Mouse (Mus musculus) cerebellum, adult 11-12 months (tissue): ENCODE results near the gene Hist1h2bj.

Experiments
- DNase-seq: peaks from one replicate; pipeline ENCODE4 v3.0.0; 2022

The Hist1h2bj gene

DNA sequence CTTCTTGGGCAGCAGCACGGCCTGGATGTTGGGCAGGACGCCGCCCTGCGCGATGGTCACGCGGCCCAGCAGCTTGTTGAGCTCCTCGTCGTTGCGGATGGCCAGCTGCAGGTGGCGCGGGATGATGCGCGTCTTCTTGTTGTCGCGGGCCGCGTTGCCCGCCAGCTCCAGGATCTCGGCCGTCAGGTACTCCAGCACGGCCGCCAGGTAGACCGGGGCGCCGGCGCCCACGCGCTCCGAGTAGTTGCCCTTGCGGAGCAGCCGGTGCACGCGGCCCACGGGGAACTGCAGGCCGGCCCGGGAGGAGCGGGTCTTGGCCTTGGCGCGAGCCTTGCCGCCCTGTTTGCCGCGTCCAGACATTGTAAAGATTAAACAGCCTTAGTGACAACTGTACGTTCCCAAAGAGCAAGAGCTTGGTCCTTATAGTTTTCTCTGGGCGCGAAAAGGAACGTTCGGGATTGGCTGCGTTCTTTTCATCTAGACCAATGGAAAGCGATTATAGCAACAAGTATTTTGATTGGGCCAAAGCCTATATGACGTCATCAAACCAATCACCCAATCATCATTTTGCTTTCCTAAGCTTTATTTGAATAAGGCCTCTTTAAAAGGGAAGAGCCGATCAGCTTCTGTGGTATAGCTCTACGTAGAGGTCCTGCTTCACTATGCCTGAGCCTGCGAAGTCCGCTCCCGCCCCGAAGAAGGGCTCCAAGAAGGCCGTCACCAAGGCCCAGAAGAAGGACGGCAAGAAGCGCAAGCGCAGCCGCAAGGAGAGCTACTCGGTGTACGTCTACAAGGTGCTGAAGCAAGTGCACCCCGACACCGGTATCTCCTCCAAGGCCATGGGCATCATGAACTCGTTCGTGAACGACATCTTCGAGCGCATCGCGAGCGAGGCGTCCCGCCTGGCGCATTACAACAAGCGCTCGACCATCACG, at the start of gene Hist1h2bj, which contains the start of gene Hist1h2ag:
Hist1h2bj (plus strand) TSS at position 647 of the 935 bp plus-strand sequence.
Hist1h2ag (minus strand) TSS at position 377 of the 935 bp plus-strand sequence.
- DNase-seq: peak; percentile 91

DNA sequence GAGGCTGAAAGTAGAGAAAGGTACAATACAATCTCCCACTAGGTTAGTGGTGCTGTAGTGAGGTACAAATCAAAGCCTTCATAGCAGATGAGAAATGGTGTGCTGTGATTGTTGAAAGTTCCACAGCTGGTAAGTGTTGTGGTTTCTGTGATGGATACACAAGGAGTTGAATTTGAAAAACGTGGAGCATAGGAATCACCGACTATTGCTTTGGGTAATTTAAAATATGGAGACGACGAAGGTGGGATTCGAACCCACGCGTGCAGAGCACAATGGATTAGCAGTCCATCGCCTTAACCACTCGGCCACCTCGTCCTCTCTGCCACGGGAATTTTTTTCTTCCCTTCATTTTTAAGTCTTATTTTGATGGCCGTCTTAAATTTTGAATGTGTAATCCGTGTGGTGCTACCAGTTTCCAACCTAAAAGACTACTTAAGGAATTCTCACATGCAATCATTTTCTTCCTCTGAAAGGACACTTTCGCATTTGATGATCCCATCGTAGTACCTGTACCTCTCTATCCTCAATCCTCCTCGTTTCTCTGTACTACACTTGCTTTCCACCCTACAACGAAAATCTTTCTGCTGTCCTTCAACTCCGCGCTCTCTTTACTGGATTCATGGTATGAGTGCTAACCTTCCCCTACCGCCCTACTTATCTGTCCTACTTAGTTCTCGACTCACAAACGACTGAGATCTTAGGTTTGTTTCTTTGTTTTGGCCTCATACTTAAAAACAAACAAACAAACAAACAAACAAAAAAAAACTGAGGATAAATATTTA, 48.9 kb upstream of the Hist1h2bj start:
- no peak for DNase-seq

DNA sequence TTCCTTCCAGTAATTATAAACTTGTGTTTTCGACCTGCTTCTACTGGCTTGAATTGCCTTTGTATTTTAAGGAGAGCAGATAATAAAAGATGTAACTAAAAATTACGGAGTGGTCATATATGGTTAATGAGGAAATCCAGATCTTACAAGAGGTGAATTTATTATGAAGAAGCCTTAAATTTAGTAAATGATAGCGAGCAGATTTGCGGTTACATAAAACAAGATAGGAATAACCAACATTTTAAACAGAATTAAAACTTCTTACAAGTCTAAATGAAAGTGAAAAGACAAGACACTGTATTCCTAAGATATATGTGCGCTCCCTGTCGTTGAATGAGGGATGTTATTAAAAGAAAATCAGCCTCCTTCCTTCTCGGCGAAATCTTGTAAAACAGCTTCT, 48.1 kb upstream of the Hist1h2bj start:
- DNase-seq: no peak

DNA sequence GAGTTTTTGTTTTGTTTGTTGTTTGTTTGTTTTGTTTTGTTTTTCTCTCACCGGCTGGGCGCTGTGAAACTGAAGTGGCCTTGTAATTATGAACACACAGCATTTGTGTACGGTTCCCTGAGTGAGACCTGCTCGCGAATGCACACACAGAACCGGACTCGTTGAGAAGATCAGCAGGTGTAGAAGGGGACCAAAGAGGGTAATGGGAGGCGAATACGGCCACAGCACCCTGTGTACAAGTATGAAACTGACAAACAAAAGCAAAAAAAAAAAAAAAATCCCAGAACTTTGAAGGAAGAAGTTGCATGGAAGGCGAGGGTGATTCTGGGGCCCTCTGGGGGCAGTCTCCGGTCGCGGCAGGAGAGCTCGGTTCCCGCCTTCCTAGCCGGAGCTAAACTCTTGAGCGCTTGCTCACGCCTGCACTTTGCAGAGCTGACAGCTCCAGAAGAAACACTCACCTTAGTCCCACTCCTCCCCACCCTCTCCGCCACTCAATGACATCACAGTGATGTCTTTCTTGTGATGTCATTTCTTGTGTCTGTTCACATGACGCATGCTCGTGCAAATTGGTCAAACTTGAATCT, 47.6 kb upstream of the Hist1h2bj start:
- no peak for DNase-seq

DNA sequence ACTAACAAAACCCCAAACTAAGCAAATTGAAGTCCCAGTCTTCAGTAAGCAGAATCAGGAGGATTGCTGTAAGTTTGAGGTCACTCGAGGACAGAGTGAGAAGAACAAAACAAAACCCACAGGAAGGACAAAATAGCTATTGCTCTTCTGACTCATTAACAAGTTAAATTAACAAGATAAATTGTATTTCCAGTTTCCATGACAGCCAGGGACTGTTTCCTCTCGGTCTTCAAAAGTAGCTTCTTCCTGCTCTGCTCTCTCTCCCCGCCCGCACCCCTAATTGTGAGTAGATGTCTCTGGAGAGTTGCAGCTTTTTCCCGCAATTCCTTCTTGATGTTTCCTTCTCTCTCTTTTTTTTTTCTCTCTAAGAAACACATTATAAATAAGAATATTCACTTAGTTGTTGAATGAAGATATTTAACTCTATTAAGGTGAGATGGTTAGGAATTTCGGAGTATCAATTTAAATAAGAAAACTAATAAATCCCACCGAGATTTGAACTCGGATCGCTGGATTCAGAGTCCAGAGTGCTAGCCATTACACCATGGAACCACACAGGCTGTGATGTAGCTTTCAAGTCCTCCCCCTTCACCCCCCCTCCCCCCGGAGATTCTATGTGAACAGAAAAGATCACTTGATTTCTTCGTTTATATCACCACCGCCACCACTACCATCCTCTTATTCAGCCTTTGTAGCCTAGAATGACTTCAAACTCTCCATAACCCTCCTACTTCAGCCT, 46.7 kb upstream of the Hist1h2bj start:
- no peak for DNase-seq

DNA sequence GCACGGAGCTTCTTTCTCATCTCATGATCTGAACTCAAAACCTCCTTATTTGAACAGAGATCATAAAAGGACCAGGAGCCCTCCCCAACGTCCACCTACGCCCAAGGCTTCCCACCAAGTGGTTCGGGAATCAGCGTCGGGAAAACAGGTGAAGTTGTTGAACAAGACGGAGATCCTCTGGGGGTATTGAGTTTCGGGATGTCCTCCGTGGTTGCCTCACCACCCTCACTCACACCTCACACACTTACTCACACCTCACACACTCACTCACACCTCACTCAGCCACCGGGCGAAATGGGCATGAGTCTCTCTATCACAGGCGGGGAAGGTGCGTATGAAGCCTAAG, 46.2 kb upstream of the Hist1h2bj start:
- no peak for DNase-seq

- DNase-seq: no peak
Measured at GRCm38 (mm10) chr13:21997201-21997820, 45.7 kb upstream of the Hist1h2bj start.

GRCm38 (mm10) chr13:21997821-21998220, 45.2 kb upstream of the Hist1h2bj start:
- DNase-seq: no peak

DNA sequence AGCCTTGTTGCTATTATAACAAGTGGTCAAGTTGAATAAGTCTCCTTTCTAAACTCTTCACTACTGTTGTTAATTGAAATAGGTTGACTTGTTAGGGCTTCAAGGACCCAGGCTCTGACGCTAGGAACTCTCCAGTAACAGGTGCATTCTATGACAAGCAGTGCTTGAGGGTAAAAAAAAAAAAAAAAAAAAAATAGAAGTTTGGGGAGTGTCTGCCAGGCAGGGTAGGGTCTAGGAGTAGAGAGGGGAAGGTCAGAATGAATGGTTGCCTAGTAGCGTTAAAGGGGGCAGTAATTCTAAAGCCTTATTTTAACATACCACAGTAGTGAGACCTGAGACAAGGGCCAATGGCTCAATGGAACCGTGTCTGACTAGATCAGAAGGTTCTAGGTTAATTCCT, 44.6 kb upstream of the Hist1h2bj start:
- DNase-seq: no peak

DNA sequence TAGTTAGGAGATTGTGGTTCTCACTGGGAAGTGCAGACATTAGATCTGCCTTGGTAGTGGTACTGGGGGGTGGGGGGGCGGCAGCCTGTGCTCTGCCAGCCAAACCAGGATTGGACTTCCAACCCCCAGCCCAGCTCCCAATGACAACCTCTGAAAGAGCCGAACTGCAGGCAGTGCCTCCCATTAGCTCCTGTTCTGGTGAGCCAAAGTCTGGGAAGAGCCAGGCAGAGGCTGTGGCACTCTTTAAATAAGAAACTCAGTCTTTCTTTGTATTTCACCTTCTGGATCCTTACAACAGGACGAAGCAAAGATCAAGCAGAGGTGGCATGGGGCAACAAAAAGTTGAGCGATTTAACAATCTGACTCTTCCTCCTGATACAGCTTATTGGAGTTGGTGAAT, 43.9 kb upstream of the Hist1h2bj start:
- no peak for DNase-seq

DNA sequence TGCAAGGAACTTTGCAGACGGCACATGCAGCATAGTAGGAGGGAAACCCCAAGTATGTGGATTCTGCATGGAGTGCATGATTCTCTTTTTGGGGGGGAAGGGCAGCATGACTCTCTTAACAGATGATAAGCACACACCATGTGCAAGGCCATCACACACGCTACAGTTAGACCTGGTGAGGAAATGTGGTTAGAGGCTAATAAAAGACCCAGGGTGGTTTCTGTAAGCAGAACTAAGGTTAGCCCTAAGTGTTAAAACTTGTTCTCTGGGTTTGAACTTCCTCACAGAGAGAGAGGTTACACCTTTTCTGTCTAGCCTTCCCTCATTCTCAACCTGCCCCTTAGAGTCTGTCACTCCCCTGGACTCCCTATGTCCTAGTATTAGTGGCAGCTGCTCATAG, 41.7 kb upstream of the Hist1h2bj start:
- DNase-seq: no peak

DNA sequence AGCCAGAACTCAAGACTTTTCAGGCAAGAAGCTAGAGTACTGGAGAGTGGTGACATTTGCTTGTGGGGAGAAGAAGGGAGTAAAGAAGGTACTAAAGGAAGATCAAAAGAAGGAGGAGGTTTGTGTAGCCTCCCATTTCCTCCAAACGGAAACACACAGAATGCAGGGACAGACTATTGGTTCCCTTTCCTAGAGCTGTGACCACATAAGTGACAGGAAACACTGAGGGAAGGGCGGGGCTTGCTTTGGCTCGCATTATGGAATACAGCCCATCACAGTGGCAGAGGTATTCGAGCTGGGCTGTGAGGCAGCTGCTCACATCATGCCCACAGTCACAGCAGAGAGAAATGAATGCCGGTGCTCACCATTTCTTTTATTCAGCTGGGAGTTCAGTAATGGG, 41.2 kb upstream of the Hist1h2bj start:
- DNase-seq: no peak

DNA sequence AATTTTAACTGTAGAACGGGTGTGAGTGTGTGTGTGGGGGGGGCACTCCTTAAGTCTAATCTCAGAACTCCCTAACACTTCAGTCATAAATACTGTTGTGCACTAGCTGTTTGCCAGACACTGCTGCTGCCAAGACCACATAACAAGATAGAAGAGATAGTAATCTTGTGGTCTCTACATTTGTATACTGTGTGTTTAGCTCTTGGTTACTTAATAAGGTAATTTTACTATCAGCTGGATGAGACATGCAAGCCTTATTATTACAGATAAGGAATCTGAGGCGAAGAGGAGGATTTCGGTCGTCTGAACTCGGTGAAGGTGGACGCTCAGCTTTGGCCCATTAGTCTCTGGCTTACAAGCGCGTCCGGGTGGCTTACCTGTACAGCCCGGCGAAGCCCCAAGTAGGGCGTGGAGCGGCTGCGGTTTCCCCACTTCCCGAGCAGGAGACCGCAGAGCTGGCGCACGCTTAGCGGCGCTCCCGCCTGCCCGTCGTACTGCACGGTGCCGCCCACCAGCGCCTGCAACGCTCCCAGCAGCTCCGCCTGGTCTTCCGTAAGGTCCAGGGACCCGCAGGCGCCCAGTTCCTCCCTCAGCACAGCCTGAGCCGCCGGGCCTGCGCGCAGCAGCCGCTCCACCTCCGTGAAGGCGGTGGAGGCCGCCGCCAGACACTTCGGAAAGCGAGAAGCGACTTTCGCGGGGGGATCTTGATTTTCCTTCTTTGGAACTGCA, 37.2 kb upstream of the Hist1h2bj start:
- DNase-seq: no peak

DNA sequence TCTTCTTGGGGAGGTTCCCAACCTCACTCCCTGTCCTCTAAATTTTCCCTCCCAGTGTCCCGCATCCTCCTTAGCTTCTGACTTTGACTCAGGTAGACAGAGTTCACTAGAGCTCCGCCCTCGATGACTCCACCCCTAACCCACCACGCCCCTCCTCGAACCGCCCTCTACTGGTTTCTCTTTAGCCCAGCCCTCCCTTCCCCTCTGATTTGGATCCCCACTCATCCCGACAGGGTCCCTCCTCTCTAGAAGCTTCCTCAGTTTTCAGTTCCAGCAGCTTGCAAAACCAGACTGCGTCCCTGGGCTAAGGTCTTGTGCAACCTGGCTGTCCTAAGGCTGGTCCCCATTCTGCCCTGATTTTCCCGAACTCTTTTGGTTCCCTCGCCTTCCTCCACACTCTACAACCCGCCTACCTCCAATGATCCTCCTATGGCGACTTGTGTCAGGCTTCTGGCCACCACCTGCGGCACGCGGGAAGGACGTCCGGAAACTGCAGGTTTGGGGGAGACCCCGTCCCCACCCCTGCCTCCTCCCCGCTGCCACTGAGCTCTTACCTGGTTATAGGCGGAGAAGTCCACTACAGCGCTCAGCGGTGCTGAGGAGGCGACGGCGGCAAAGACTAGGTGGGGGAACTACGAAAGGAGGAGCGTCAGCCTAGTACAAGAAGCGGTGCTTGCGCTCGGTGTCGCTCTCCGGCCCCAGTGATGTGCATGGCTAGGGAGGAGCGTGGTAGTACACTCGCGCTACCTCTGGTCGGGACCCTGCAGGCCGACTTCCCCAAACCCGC, 36.5 kb upstream of the Hist1h2bj start:
- no peak for DNase-seq

DNA sequence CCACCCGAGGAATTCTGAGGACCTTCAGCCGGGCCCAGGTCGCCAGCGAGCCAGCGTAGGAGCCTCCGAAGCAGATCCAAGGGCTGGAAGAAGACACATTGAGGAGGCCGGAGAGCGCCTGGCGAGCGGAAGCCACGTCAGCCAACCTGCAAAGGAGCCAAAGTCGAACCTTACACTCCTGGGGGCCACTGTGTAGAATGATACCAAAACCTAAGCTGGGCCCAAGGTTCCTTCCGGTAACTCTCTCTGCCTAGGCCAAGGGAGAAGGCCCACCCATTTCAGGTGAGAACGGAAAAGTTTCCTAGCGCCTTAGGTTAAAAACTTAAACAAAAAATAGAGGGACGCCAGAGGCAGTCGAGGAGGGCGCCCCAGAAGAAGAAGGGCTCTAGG, 35.9 kb upstream of the Hist1h2bj start:
- DNase-seq: no peak

DNA sequence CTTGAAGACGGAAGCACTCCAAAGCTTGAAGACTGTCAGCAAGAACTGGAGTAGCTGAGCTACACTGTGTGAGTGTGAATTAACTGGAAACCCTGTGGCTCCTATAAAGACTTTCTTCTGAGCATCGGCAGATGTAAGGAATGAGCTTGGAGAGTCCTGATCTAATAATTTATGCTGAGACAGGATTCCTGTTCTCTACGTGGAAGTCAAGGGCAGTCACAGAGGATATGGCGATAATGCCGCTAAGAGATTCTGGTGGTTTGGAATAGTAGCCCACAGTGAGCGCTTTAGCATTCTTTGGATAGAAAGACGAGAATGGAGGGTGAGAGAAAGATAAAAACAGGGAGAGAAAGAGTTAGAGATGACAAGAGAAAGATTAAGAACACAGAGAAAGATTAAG, 35.1 kb upstream of the Hist1h2bj start:
- DNase-seq: no peak

GRCm38 (mm10) chr13:22008707-22009106, 34.3 kb upstream of the Hist1h2bj start:
- no peak for DNase-seq

DNA sequence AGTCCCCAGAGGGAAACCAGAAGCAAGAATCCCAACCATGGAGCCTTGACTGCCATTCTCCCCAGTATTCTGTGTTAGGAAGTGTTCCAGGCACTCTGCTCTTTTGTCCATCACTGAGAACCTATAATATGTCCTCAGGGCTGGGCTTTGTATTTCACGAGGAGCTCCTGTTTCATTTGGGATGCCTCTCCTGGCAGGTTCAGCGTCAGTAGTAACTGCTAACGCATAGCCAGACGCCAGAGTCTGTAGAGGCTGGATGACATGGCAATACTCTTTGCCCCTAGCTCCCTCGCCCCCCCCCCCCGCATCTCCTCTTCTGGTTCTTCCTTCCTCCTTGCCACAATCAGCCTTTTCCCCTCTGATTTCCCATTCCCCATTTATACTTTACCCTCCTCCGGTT, 33.4 kb upstream of the Hist1h2bj start, which contains the start of gene Prss16:
Prss16 (minus strand) TSS at position 101 of the 400 bp plus-strand sequence.
- DNase-seq: no peak

- DNase-seq: no peak
Measured at GRCm38 (mm10) chr13:22013716-22014115, 29.3 kb upstream of the Hist1h2bj start.

DNA sequence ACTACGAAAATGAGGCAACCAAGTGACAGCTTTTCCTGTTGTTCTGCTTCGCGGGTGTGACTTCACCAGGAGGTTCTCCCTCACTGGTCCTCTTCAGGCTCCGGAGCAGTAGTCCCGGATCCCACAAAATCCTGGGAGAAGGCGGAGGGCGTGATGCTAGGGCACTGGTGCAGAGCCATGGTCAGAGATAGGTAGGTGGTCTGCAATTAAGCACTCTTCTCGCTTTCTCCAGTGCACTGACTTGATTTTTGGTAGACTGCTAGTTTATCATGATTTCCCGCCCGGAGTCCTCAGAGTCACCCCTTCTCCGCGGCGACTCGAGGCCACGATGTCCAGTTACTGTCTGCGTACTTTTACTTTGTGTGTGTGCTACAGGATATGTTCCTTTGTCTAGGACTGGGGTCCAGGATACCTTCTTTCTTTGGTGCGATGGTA, 28.6 kb upstream of the Hist1h2bj start:
- DNase-seq: no peak
